Mouse (Mus musculus) liver, postnatal 0 days (tissue): ENCODE results near the gene Snx29. TPM values are rescaled to one million over a fixed set of nuclear protein-coding genes. Genes with fewer than 3 reads are reported as not detected.

Experiments
- ATAC-seq: fragments of 200-750 bp; cut with Nextera tagmentation; 2 replicates; pipeline ENCODE4 v1.8.0; 2017; ENCODE audit warnings: mild to moderate bottlenecking, moderate library complexity
- DNase-seq: peaks from one replicate; pipeline ENCODE4 v3.0.0-alpha.2; 2016
- H3K27ac ChIP-seq: fragments of 300-500 bp; sonication (generic); 2 replicates; pipeline ENCODE4 v1.5.1; 2014; ENCODE audit warnings: antibody characterized with exemption, moderate library complexity, mild to moderate bottlenecking, low read depth
- H3K27me3 ChIP-seq: fragments of 300-500 bp; sonication (generic); 2 replicates; pipeline ENCODE4 v1.6.1; 2014; ENCODE audit warnings: low read length, control low read depth, mixed read lengths; ENCODE audit not compliant: insufficient read depth
- H3K36me3 ChIP-seq: fragments of 300-500 bp; sonication (generic); replicated peaks from 2 replicates; pipeline ENCODE4 v1.6.1; 2014; ENCODE audit warnings: mild to moderate bottlenecking, control low read depth, low read length, moderate library complexity, mixed read lengths; ENCODE audit not compliant: insufficient read depth
- H3K4me1 ChIP-seq: fragments of 300-500 bp; sonication (generic); 2 replicates; pipeline ENCODE4 v1.6.1; 2014; ENCODE audit warnings: antibody characterized with exemption, mild to moderate bottlenecking, control low read depth; ENCODE audit not compliant: insufficient read depth
- H3K4me2 ChIP-seq: fragments of 300-500 bp; sonication (generic); 2 replicates; pipeline ENCODE4 v1.6.1; 2014; ENCODE audit warnings: low read depth, mild to moderate bottlenecking, low read length, moderate library complexity, mixed read lengths
- H3K4me3 ChIP-seq: fragments of 300-500 bp; sonication (generic); 2 replicates; pipeline ENCODE4 v1.5.1; 2014; ENCODE audit warnings: low read depth, low read length
- H3K9ac ChIP-seq: fragments of 300-500 bp; sonication (generic); replicated peaks from 2 replicates; pipeline ENCODE4 v1.6.1; 2014; ENCODE audit warnings: mild to moderate bottlenecking, moderate library complexity
- H3K9me3 ChIP-seq: fragments of 300-500 bp; sonication (generic); 2 replicates; pipeline ENCODE4 v1.6.1; 2016; ENCODE audit warnings: mild to moderate bottlenecking, control low read depth, low read length, mixed read lengths
- CTCF ChIP-seq: sonication (generic); IDR thresholded peaks from 2 replicates; pipeline ENCODE4 v1.5.1; 2016; ENCODE audit warnings: antibody characterized with exemption, low read depth
- EP300 ChIP-seq: IDR thresholded peaks from 2 replicates; pipeline ENCODE4 v1.6.1; 2016; ENCODE audit warnings: antibody characterized with exemption, low read depth, mild to moderate bottlenecking
- WGBS: fragments of 180-500 bp; shearing (Covaris S2); extraction: QIAGEN DNeasy Blood & Tissue Kit; methylation state at CpG from one replicate; pipeline ENCODE4 v1.1.7; 2014; ENCODE audit not compliant: insufficient replicate concordance; 5-methylcytosine and 5-hydroxymethylcytosine counted together
- polyA plus RNA-seq: library from polyadenylated mRNA; unstranded; fragments of >200 nt; fragmentation: Nextera tagmentation; extraction: Ambion mirVana; gene quantifications from 2 replicates; pipeline ENCODE4 v1.2.1, GENCODE M21; 2015

The Snx29 gene
- polyA plus RNA-seq, 1 experiment from 2014 or later, result 2.3 TPM

DNA sequence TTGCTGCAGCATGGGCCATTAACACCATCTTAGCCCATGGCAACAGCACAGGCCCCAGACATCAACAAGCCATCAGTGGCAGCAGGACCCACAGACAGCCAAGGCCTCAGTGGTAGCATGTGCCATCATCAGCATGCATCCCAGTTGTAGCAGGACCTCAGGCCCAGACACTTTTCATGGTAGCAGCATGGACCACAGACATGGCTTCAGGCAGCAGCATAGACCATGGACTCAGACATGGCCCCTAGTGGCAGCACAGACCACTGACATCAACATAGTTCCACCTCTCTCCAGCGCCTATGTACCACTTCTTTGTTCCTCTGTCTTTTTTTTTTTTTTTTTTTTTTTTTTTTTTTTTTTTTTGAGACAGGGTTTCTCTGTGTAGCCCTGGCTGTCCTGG lies 299.0 kb downstream of the Snx29 start:
- no peak overlapping the region for H3K9ac ChIP-seq
- no peak overlapping the region for H3K4me3 ChIP-seq
- TF ChIP-seq EP300 (no peak), CTCF (peak; percentile 41)
- peaks cover 6% of the 10 kb centered on the region; the same call in 1 of the 2 replicates for H3K4me1 ChIP-seq
- H3K36me3 ChIP-seq, result no peaks in the 10 kb centered on the region
- 73% methylated on average over 1 of the region's 1 CpGs for WGBS
- H3K9me3 ChIP-seq, result no peaks in the 10 kb centered on the region
- no peak overlapping the region for H3K4me2 ChIP-seq
- no peaks in the 10 kb centered on the region for H3K27me3 ChIP-seq
- H3K27ac ChIP-seq, result no peak overlapping the region
- no peak for DNase-seq
- no peak for ATAC-seq

GRCm38 (mm10) chr16:11623032-11623431 lies 300.3 kb downstream of the Snx29 start:
- H3K9me3 ChIP-seq, result no peaks in the 10 kb centered on the region
- H3K9ac ChIP-seq, result no peak overlapping the region
- DNase-seq, result no peak
- no peaks in the 10 kb centered on the region for H3K36me3 ChIP-seq
- H3K4me1 ChIP-seq, result peaks cover 6% of the 10 kb centered on the region; the same call in 1 of the 2 replicates
- ATAC-seq, result no peak; the same call in 1 of the 2 replicates
- H3K27ac ChIP-seq, result no peak overlapping the region
- TF ChIP-seq EP300 (no peak), CTCF (no peak)
- no peak overlapping the region for H3K4me2 ChIP-seq
- WGBS, result 44% methylated on average over 3 of the region's 3 CpGs
- no peaks in the 10 kb centered on the region for H3K27me3 ChIP-seq
- H3K4me3 ChIP-seq, result no peak overlapping the region

DNA sequence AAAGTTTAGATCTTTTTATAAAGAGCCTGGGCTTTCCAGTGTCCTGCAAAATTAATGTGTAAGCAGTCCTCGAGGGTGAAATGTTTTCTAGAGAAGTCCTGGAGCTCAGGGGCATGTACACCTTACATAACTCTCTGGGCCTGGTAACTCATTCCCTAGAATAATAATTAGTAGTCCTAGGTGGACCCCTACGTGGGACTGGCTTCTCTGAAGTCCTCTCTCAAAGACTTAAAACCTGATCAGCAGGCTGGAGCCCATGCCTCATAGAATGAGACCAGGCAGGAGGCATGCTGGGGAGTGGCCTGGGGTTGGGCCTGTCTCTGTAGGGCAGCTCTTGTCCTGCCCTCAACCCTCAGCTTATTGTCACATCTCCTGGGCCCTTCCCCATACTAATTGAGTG lies 301.4 kb downstream of the Snx29 start:
- Histone ChIP-seq H3K27me3 (no peaks in the 10 kb centered on the region), H3K9ac (no peak overlapping the region), H3K36me3 (no peaks in the 10 kb centered on the region), H3K4me2 (no peak overlapping the region), H3K9me3 (no peaks in the 10 kb centered on the region), H3K27ac (no peak overlapping the region), H3K4me1 (peaks cover 6% of the 10 kb centered on the region; the same call in 1 of the 2 replicates), H3K4me3 (no peak overlapping the region)
- WGBS, result 67% methylated on average over 2 of the region's 2 CpGs
- TF ChIP-seq CTCF (no peak), EP300 (no peak)
- ATAC-seq, result no peak
- no peak for DNase-seq

DNA sequence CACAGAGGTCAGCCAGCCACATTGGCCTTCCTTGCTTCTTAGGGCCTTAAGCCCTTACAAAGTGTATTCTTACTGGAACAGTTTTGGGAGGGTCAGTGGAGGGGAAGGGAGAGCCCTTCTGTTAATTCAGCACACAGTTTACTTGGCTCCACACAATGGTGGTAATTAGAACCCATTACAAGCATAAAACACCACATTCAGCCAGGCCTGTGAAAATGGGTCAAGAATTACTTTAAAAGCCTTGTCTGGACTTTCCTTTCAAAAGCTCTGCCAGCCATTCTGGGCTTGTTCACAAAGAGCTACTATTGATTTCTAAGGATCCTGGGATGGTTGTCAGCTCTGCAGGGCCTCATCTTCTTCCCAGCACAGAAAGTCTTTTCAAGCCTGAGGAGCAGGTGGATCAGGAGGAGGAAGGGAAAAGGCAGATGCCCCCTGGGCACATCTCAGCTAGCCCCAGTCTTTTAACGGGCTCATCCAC lies 303.3 kb downstream of the Snx29 start:
- ATAC-seq (no peak), DNase-seq (no peak)
- no peak overlapping the region for H3K27ac ChIP-seq
- H3K36me3 ChIP-seq, result no peaks in the 10 kb centered on the region
- H3K9ac ChIP-seq, result no peak overlapping the region
- H3K4me2 ChIP-seq, result no peak overlapping the region
- no peaks in the 10 kb centered on the region for H3K27me3 ChIP-seq
- H3K9me3 ChIP-seq, result no peaks in the 10 kb centered on the region
- no peak for TF ChIP-seq EP300
- no peak for TF ChIP-seq CTCF
- H3K4me1 ChIP-seq, result peaks cover 8% of the 10 kb centered on the region
- WGBS, result 96% methylated on average over 1 of the region's 1 CpGs
- no peak overlapping the region for H3K4me3 ChIP-seq

DNA sequence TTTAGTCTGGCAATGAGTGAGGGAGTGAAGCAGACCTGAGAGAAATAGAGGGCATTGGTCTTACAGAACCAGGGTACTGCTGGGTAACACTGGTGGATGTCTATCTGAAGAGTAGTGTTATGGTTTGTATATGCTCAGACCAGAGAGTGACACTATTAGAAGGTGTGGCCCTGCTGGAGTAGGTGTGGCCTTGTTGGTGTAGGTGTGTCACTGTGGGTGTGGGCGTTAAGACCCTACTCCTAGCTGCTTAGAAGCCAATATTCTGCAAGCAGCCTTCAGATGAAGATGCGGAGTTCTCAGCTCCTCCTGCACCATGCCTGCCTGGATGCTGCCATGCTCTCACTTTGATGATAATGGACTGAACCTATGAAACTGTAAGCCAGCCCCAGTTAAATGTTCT lies 303.9 kb downstream of the Snx29 start:
- Histone ChIP-seq H3K27me3 (no peaks in the 10 kb centered on the region), H3K4me3 (no peak overlapping the region), H3K9me3 (no peaks in the 10 kb centered on the region), H3K4me2 (no peak overlapping the region), H3K27ac (no peak overlapping the region), H3K36me3 (no peaks in the 10 kb centered on the region), H3K9ac (no peak overlapping the region), H3K4me1 (peaks cover 14% of the 10 kb centered on the region)
- no peak for DNase-seq
- 80% methylated on average over 2 of the region's 2 CpGs for WGBS
- TF ChIP-seq CTCF (no peak), EP300 (no peak)
- no peak for ATAC-seq

GRCm38 (mm10) chr16:11627866-11628638 lies 305.3 kb downstream of the Snx29 start:
- H3K4me1 ChIP-seq, result peaks cover 17% of the 10 kb centered on the region

More at GRCm38 (mm10) chr16:11627866-11628638, 305.3 kb downstream of the Snx29 start:
- H3K4me2 ChIP-seq, result no peak overlapping the region
- WGBS, result 79% methylated on average over 9 of the region's 9 CpGs
- no peaks in the 10 kb centered on the region for H3K9me3 ChIP-seq
- TF ChIP-seq CTCF (peak; percentile 36), EP300 (no peak)
- no peaks in the 10 kb centered on the region for H3K36me3 ChIP-seq
- no peaks in the 10 kb centered on the region for H3K27me3 ChIP-seq
- no peak overlapping the region for H3K27ac ChIP-seq
- no peak overlapping the region for H3K9ac ChIP-seq
- ATAC-seq, result no peak
- DNase-seq, result no peak
- no peak overlapping the region for H3K4me3 ChIP-seq
